Mouse (Mus musculus): ENCODE results near the gene Klhl11.

DNA sequence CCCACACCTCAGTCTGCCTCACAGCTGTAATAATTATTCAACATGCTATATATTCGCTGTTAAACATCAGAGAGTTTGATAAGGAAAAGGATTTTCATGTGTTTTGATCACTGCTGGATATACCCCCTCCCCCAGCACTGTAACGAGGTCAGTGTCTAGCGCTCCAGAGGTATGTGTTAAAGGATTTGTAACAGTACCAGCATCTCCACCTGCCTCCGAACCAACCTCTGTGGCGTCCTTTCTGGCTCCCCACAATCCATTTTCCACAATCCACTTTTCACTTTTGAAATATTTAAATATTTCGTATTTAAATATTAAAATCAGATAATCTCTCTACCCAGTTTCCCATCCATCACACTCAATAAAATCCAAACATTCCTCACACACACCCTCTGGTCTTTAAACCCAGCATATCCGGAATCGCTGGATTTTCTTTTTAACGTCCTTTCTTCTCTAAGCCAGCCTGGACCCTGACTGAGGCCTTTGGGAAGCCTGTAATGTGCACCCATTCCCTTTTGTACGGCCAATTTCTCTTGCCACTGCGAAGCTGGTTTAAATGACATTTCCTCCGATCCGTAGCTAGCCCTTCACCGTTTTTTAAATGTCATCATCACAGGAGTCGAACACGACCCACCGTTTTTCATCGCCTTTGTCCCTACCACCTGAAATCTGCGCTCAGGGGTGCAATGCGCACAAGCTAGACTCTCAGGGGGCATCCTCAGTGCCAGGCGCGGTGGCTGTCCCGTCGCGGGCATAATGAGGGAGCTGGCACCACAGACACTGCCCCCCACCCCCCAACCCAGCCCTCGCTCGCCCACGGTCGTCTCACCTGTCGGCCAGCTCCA lies 967 bp downstream of the Klhl11 start:
- no peak for TF ChIP-seq POLR2A (IDR thresholded peaks at IDR 0.05; ENCODE audit: insufficient read depth, low read depth, low read length)
- TF ChIP-seq CTCF (IDR thresholded peaks at IDR 0.05; ENCODE audit: insufficient read depth, low read depth, low read length), result no peak
